Mouse (Mus musculus) ES-Bruce4 (cell line): ENCODE measurements at regions not wholly inside any gene's neighbourhood (a gene's known extent, or its start where the extent isn't known, plus 50 kb on each side); places are given as distances from the start of the nearest gene placed in this dataset.

Experiments
- H3K27ac ChIP-seq: 2 replicates; pipeline ENCODE4 v1.5.1; 2012; ENCODE audit warnings: low read length, inconsistent platforms; ENCODE audit not compliant: insufficient read depth
- H3K27me3 ChIP-seq: 2 replicates; pipeline ENCODE4 v1.6.1; 2012; ENCODE audit warnings: mild to moderate bottlenecking, low read length, inconsistent platforms; ENCODE audit not compliant: control insufficient read depth, poor library complexity, insufficient read depth, severe bottlenecking
- H3K36me3 ChIP-seq: 2 replicates; pipeline ENCODE4 v1.6.1; 2012; ENCODE audit warnings: inconsistent platforms, mild to moderate bottlenecking, low read length, moderate library complexity; ENCODE audit not compliant: control insufficient read depth, poor library complexity, insufficient read depth, severe bottlenecking
- H3K4me1 ChIP-seq: one replicate; pipeline ENCODE4 v1.8.1; 2011; ENCODE audit warnings: low read length; ENCODE audit not compliant: control insufficient read depth, insufficient read depth
- H3K4me3 ChIP-seq: 2 replicates; pipeline ENCODE4 v1.5.1; 2011; ENCODE audit warnings: low read depth, mild to moderate bottlenecking, low read length
- H3K9ac ChIP-seq: 2 replicates; pipeline ENCODE4 v1.6.1; 2012; ENCODE audit warnings: low read depth, mild to moderate bottlenecking, inconsistent platforms; ENCODE audit not compliant: poor library complexity, severe bottlenecking
- H3K9me3 ChIP-seq: replicated peaks from 2 replicates; pipeline ENCODE4 v1.6.1; 2012; ENCODE audit warnings: mild to moderate bottlenecking, low read length, inconsistent platforms; ENCODE audit not compliant: control insufficient read depth, poor library complexity, insufficient read depth, severe bottlenecking
- CTCF ChIP-seq: IDR thresholded peaks from one replicate; pipeline ENCODE4 v1.8.1; 2011; ENCODE audit warnings: low read depth, low read length
- EP300 ChIP-seq: IDR thresholded peaks from 2 replicates; pipeline ENCODE4 v1.6.1; 2011; ENCODE audit warnings: low read depth, low read length; ENCODE audit not compliant: insufficient read depth
- POLR2A ChIP-seq: IDR thresholded peaks from one replicate; pipeline ENCODE4 v1.8.1; 2011; ENCODE audit warnings: low read length; ENCODE audit not compliant: insufficient read depth

DNA sequence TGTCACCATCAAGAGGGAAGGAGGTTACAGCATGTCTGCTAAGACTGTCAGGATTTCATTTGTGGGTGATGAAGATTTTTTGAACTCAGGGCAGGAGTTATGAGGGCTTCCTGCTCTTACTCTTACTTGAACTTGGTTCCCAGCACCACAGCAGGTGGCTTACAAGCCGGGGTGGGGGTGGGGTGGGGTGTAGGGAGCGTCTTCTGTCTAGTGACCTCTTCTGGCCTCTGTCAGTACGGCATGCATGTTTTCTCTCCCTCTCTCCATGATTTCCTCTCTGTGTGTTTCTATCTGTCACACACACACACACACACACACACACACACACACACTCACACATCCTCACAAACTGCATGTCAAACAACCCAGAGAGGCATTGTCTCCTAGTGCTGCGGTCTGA lies 64.5 kb upstream of the Pias1 start:
- TF ChIP-seq EP300 (no peak), CTCF (peak; percentile 43)
- Histone ChIP-seq H3K4me1 (no peaks in the 10 kb centered on the region), H3K4me3 (no peak overlapping the region), H3K27ac (no peak overlapping the region), H3K27me3 (no peaks in the 10 kb centered on the region), H3K9me3 (no peaks in the 10 kb centered on the region), H3K9ac (no peak overlapping the region), H3K36me3 (no peaks in the 10 kb centered on the region)

- H3K27me3 ChIP-seq: no peaks in the 10 kb centered on the region
Observed at GRCm38 (mm10) chr9:63051631-63052030, 63.9 kb upstream of the Pias1 start.

DNA sequence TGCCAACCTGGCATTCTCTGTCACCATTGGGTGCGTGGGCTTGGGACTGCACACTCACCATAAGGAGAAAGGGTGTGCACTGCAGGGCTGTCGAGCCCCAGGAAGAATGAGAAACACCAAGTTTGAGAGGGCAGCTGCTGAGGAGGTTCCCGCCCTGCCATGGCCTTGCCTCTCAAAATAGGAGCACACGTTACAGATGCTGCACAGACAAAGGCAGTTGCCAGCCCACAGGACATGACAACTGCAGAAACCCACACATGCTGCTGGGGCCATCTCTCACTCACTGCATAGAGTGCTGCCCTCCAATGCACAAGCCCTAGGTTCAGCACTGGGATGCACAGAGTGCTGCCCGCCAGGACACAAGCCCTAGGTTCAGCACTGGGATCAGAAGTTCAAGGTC lies 61.6 kb upstream of the Pias1 start:
- TF ChIP-seq EP300: no peak
- TF ChIP-seq CTCF: no peak
- H3K9ac ChIP-seq: no peak overlapping the region

More at GRCm38 (mm10) chr9:63051631-63052030, 63.9 kb upstream of the Pias1 start:
- TF ChIP-seq POLR2A (no peak), CTCF (no peak), EP300 (no peak)
- H3K36me3 ChIP-seq: no peaks in the 10 kb centered on the region
- no peak overlapping the region for H3K4me3 ChIP-seq
- no peak overlapping the region for H3K9ac ChIP-seq
- no peaks in the 10 kb centered on the region for H3K4me1 ChIP-seq
- no peaks in the 10 kb centered on the region for H3K9me3 ChIP-seq
- no peak overlapping the region for H3K27ac ChIP-seq

DNA sequence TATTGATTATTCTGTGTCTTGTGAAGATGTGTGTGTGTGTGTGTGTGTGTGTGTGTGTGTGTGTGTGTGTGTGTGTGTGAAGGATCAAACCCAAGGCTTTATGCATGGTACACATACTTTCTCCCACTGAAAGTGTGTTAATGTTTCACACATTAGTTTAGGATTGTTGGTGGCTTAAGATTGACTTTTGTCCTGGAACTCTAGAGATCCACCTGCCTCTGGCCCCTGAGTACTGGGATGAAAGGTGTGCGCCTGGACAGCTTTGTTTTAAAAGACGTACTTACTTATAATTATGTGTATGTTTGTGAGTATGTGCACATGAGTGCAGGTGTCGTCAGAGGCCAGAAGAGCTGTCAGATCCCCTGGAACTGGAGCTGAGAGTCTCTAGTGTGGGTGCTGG lies 59.3 kb upstream of the Pias1 start:
- no peaks in the 10 kb centered on the region for H3K27me3 ChIP-seq
- no peaks in the 10 kb centered on the region for H3K4me1 ChIP-seq
- H3K9ac ChIP-seq: no peak overlapping the region
- H3K36me3 ChIP-seq: no peaks in the 10 kb centered on the region
- H3K4me3 ChIP-seq: no peak overlapping the region
- no peaks in the 10 kb centered on the region for H3K9me3 ChIP-seq
- TF ChIP-seq EP300 (no peak), CTCF (no peak)
- H3K27ac ChIP-seq: no peak overlapping the region

More for the DNA sequence above, 61.6 kb upstream of the Pias1 start:
- Histone ChIP-seq H3K36me3 (no peaks in the 10 kb centered on the region), H3K4me3 (no peak overlapping the region), H3K4me1 (no peaks in the 10 kb centered on the region), H3K27ac (no peak overlapping the region), H3K27me3 (no peaks in the 10 kb centered on the region), H3K9me3 (no peaks in the 10 kb centered on the region)

GRCm38 (mm10) chr9:63045531-63045930 lies 57.8 kb upstream of the Pias1 start:
- Histone ChIP-seq H3K27ac (no peak overlapping the region), H3K36me3 (no peaks in the 10 kb centered on the region), H3K4me1 (no peaks in the 10 kb centered on the region), H3K4me3 (no peak overlapping the region), H3K9ac (no peak overlapping the region), H3K9me3 (no peaks in the 10 kb centered on the region), H3K27me3 (no peaks in the 10 kb centered on the region)
- TF ChIP-seq POLR2A (no peak), CTCF (no peak)

GRCm38 (mm10) chr9:63043304-63043703 lies 55.6 kb upstream of the Pias1 start:
- H3K9me3 ChIP-seq: no peaks in the 10 kb centered on the region
- no peak overlapping the region for H3K27ac ChIP-seq
- H3K27me3 ChIP-seq: no peaks in the 10 kb centered on the region; the same call in 1 of the 2 replicates
- H3K9ac ChIP-seq: no peak overlapping the region
- TF ChIP-seq CTCF: no peak
- no peak for TF ChIP-seq POLR2A
- no peak for TF ChIP-seq EP300
- H3K4me3 ChIP-seq: no peak overlapping the region
- no peaks in the 10 kb centered on the region for H3K36me3 ChIP-seq
- no peaks in the 10 kb centered on the region for H3K4me1 ChIP-seq
